Mouse (Mus musculus): ENCODE results near the gene Syt7. TPM values are rescaled to one million over a fixed set of nuclear protein-coding genes. Genes with fewer than 3 reads are reported as not detected.

Gene Syt7
- polyA plus RNA-seq, 1 experiment = 10.9 TPM

GRCm38 (mm10) chr19:10395174-10395573, 6.3 kb downstream of the Syt7 start:
- no peak for DNase-seq
- Histone ChIP-seq H3K4me3 (replicated peaks; ENCODE audit: extremely low read depth, low read depth, low read length) (no peak overlapping the region), H3K4me1 (ENCODE audit: control insufficient read depth, insufficient read depth, low read length) (no peaks in the 10 kb centered on the region)
- WGBS = 30% methylated on average over 8 of the region's 8 CpGs
- TF ChIP-seq POLR2A (IDR thresholded peaks at IDR 0.05; ENCODE audit: borderline replicate concordance, extremely low read depth, low read depth, low read length) = no peak
- peak; percentile 34 for TF ChIP-seq CTCF (IDR thresholded peaks at IDR 0.05; ENCODE audit: insufficient read depth, low read length)

DNA sequence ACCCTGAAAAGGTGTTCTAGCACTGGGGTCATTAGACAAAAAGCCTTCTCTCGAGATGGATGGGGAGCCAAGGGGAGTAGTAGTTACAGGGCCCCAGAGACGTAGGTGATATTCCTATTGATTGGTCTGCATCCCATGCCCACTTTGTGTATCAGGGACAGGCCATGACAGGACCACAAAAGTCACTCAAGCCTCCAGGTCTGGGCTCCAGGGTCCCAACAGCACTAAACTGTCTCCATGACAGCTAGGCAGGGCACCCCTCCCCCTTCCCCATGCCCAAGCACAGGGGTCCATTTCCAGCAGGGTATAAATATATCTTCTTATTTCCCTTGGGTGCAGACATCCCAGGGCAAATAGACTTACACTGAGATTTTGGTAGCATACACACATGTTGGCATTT, 8.1 kb downstream of the Syt7 start:
- Histone ChIP-seq H3K4me3 (replicated peaks; ENCODE audit: extremely low read depth, low read depth, low read length) (no peak overlapping the region), H3K4me1 (ENCODE audit: control insufficient read depth, insufficient read depth, low read length) (no peaks in the 10 kb centered on the region)
- no peak for DNase-seq
- TF ChIP-seq POLR2A (IDR thresholded peaks at IDR 0.05; ENCODE audit: borderline replicate concordance, extremely low read depth, low read depth, low read length) = no peak
- TF ChIP-seq CTCF (IDR thresholded peaks at IDR 0.05; ENCODE audit: insufficient read depth, low read length) = no peak
- 76% methylated on average over 2 of the region's 2 CpGs for WGBS

DNA sequence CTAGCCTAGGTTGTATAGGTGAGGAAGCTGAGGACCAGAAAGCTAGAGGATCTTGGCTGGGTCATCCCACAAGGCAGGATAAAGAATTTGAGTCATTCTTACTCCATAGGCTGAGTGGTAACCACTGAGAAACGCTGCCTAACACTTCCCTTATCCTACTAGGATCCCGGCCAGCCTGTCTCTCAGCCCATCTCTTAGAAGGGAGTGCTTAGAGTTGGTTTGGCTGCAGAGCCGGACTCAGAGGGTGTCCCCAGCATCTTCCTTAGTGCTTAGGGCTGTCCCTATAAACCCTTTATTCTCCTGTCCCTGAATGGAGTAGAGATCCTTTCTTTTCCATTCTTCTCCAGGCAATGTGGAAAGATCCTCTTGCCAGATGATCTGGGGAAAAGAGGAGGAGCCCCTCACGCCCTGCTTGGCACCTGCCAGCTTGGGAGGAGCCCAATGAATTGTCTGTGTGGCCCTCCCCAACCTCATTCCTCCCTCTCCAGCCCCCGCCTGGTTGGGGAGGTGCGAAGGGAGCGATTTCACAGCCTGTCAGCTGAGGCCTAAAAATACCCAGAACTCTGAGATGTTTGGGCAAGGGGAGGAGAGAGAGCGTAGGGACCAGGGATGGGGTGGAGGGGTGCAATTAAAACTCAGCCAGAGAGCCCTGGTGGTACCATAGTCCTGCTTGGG, 8.7 kb downstream of the Syt7 start:
- no peak overlapping the region for H3K4me3 ChIP-seq (replicated peaks; ENCODE audit: extremely low read depth, low read depth, low read length)
- TF ChIP-seq POLR2A (IDR thresholded peaks at IDR 0.05; ENCODE audit: borderline replicate concordance, extremely low read depth, low read depth, low read length) (no peak), CTCF (IDR thresholded peaks at IDR 0.05; ENCODE audit: insufficient read depth, low read length) (no peak)
- no peaks in the 10 kb centered on the region for H3K4me1 ChIP-seq (ENCODE audit: control insufficient read depth, insufficient read depth, low read length)
- no peak for DNase-seq
- WGBS = 45% methylated on average over 8 of the region's 8 CpGs

- TF ChIP-seq CTCF (IDR thresholded peaks at IDR 0.05; ENCODE audit: insufficient read depth, low read length) = no peak
- no peak for TF ChIP-seq POLR2A (IDR thresholded peaks at IDR 0.05; ENCODE audit: borderline replicate concordance, extremely low read depth, low read depth, low read length)
- Histone ChIP-seq H3K4me3 (replicated peaks; ENCODE audit: extremely low read depth, low read depth, low read length) (no peak overlapping the region), H3K4me1 (ENCODE audit: control insufficient read depth, insufficient read depth, low read length) (no peaks in the 10 kb centered on the region)
- WGBS = 35% methylated on average over 6 of the region's 6 CpGs
- DNase-seq = no peak
Measured at GRCm38 (mm10) chr19:10398296-10398695, 9.4 kb downstream of the Syt7 start.

- TF ChIP-seq CTCF (IDR thresholded peaks at IDR 0.05; ENCODE audit: insufficient read depth, low read length) = peak; percentile 27; the same call in 1 of the 2 replicates
- TF ChIP-seq POLR2A (IDR thresholded peaks at IDR 0.05; ENCODE audit: borderline replicate concordance, extremely low read depth, low read depth, low read length) = no peak
- H3K4me3 ChIP-seq (replicated peaks; ENCODE audit: extremely low read depth, low read depth, low read length) = no peak overlapping the region
- H3K4me1 ChIP-seq (ENCODE audit: control insufficient read depth, insufficient read depth, low read length) = no peaks in the 10 kb centered on the region
- peak; percentile 34 for DNase-seq
- WGBS = 16% methylated on average over 16 of the region's 16 CpGs
Measured at GRCm38 (mm10) chr19:10402771-10403494, 14.0 kb downstream of the Syt7 start.

DNA sequence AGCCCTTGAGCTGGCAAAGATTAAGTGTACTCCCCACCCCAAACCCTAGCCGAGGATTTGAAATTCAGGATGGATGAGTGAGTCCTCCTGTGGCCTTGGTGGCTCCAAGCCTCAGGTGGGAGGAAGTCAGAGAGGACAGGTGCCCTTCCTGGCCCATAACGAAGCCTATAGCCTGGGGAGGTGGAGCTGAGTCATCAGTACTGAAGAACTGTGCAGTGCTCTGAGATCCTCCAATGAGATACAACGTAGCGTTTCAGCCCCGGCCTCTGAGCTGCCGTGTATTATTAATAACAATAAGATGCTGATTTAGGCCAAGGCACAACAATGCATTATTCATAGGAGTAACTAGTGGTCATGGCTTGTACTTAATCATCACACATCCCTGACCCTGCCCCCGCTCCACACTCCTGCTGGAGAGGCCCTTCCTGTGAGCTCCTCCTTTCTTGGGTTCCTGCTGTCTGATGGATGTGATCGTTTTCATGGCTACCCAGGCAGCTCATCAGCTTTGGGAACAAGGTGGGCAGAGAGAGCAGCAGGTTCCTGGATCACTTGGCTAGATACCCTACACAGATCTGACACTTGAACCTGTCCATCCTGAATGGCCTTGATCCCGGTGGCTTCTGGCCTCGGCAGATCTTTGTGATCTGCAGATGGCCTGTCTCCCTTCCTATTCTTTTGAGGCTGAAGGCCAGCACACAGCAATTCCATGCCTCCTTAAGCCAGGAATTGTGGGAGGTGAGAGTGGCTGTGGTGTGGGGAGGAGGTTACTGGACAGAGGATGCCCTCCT, 14.9 kb downstream of the Syt7 start:
- Histone ChIP-seq H3K4me1 (ENCODE audit: control insufficient read depth, insufficient read depth, low read length) (no peaks in the 10 kb centered on the region), H3K4me3 (replicated peaks; ENCODE audit: extremely low read depth, low read depth, low read length) (no peak overlapping the region)
- TF ChIP-seq CTCF (IDR thresholded peaks at IDR 0.05; ENCODE audit: insufficient read depth, low read length) (no peak), POLR2A (IDR thresholded peaks at IDR 0.05; ENCODE audit: borderline replicate concordance, extremely low read depth, low read depth, low read length) (no peak)
- DNase-seq = no peak
- WGBS = 76% methylated on average over 10 of the region's 10 CpGs

GRCm38 (mm10) chr19:10404424-10404823, 15.5 kb downstream of the Syt7 start:
- TF ChIP-seq POLR2A (IDR thresholded peaks at IDR 0.05; ENCODE audit: borderline replicate concordance, extremely low read depth, low read depth, low read length) (no peak), CTCF (IDR thresholded peaks at IDR 0.05; ENCODE audit: insufficient read depth, low read length) (no peak)
- Histone ChIP-seq H3K4me1 (ENCODE audit: control insufficient read depth, insufficient read depth, low read length) (no peaks in the 10 kb centered on the region), H3K4me3 (replicated peaks; ENCODE audit: extremely low read depth, low read depth, low read length) (no peak overlapping the region)
- DNase-seq = no peak
- WGBS = 64% methylated on average over 10 of the region's 10 CpGs

DNA sequence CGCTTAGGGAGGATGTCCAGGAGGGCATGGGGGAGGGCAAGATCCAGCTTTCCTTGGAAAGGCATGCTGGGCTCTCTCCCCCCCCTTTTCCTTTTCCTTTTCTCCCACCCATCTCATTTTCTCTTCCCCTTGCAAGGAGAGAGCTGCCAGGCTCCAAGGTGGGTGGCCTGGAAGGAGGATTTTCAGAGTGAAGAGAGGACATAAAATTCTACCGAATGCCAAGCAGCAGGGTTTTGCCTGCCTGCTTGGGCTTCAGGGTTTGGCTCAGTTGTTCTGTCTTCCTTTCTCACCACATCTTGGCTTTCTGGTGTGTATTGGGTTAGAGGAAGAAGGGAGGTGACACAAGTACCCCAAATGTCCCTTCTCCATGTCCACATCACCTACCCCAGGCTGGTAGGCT, 16.0 kb downstream of the Syt7 start:
- 48% methylated on average over 2 of the region's 2 CpGs for WGBS
- Histone ChIP-seq H3K4me3 (replicated peaks; ENCODE audit: extremely low read depth, low read depth, low read length) (no peak overlapping the region), H3K4me1 (ENCODE audit: control insufficient read depth, insufficient read depth, low read length) (no peaks in the 10 kb centered on the region)
- TF ChIP-seq CTCF (IDR thresholded peaks at IDR 0.05; ENCODE audit: insufficient read depth, low read length) = no peak
- no peak for TF ChIP-seq POLR2A (IDR thresholded peaks at IDR 0.05; ENCODE audit: borderline replicate concordance, extremely low read depth, low read depth, low read length)
- no peak for DNase-seq

- WGBS = 8% methylated on average over 19 of the region's 19 CpGs
- TF ChIP-seq CTCF (IDR thresholded peaks at IDR 0.05; ENCODE audit: insufficient read depth, low read length) (no peak), POLR2A (IDR thresholded peaks at IDR 0.05; ENCODE audit: borderline replicate concordance, extremely low read depth, low read depth, low read length) (no peak)
- DNase-seq = no peak
- no peak overlapping the region for H3K4me3 ChIP-seq (replicated peaks; ENCODE audit: extremely low read depth, low read depth, low read length)
- no peaks in the 10 kb centered on the region for H3K4me1 ChIP-seq (ENCODE audit: control insufficient read depth, insufficient read depth, low read length)
Measured at GRCm38 (mm10) chr19:10413701-10414242, 24.9 kb downstream of the Syt7 start.
